Mouse (Mus musculus): ENCODE data around the gene 1700014D04Rik.

- no peak for TF ChIP-seq POLR2A (IDR thresholded peaks at IDR 0.05; ENCODE audit: borderline replicate concordance, insufficient read depth, low read length)
- TF ChIP-seq CTCF (IDR thresholded peaks at IDR 0.05; ENCODE audit: borderline replicate concordance, insufficient read depth, low read depth, low read length): no peak
Observed at GRCm38 (mm10) chr13:59738455-59738854, 8.1 kb downstream of the 1700014D04Rik start.

All from cerebellum, adult 2 months (tissue).